Mouse (Mus musculus) B cell, adult (primary cell): ENCODE measurements around the gene Ifit3b. TPM values are rescaled to one million over a fixed set of nuclear protein-coding genes. Genes with fewer than 3 reads are reported as not detected.

Experiments
- total RNA-seq: library from RNA; stranded (reverse); gene quantifications from 4 replicates; pipeline ENCODE4 v1.2.4, GENCODE M21; 2023; ENCODE audit not compliant: inconsistent age

Gene Ifit3b
- 2.7 to 7.4 TPM (median 5.3 TPM) in 4 replicates for total RNA-seq

DNA sequence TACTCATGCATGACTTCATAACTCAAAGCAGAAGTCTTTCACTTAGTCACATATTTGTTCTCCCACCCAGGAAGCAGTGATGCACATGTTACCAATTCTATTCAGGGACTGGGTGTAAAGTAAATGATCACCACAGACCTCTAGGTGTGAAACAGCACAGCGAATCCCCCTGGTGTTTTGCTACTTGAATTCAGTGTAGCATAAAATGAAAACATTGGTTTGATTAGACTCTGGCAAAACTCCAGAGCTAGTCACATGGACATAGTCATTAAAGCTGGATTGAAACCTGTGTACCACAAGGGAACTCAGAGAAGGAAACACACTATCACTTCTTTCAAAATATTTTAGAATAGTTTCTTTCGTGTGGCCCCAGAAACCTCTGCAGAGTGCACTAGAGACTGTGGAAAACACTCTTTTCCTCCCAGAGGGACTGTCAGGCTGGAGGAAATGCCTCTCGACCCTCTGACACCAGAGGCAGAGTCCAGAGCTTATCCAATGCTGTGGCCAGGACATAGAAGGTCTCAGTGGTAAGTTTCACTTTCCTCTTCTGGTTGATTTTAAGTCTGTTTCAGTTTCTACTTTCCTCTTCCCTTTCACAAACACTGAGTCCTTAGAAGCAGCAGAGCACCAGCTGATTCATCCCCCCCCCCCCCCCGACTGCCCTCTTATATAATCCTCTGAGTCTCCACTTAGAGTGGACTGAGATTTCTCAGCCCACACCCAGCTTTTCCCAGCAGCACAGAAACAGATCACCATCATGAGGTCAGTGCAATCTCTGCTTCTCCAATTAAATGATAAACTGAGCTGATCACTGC is at the start of gene Ifit3b:
TSS of gene Ifit3b (plus strand) at position 734 of the 815 bp plus-strand sequence.

DNA sequence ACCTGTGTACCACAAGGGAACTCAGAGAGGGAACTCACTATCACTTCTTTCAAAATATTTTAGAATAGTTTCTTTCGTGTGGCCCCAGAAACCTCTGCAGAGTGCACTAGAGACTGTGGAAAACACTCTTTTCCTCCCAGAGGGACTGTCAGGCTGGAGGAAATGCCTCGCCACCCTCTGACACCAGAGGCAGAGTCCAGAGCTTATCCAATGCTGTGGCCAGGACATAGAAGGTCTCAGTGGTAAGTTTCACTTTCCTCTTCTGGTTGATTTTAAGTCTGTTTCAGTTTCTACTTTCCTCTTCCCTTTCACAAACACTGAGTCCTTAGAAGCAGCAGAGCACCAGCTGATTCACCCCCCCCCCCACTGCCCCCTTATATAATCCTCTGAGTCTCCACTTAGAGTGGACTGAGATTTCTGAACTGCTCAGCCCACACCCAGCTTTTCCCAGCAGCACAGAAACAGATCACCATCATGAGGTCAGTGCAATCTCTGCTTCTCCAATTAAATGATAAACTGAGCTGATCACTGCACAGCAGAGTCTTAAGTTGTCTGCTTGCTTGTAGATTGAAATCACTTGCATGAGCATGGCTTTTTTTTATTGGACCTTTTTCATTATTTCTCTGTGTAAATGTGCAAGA is 24.5 kb upstream of the Ifit3b start, which contains the start of gene Ifit3:
TSS of gene Ifit3 (plus strand) at position 406 of the 641 bp plus-strand sequence.

DNA sequence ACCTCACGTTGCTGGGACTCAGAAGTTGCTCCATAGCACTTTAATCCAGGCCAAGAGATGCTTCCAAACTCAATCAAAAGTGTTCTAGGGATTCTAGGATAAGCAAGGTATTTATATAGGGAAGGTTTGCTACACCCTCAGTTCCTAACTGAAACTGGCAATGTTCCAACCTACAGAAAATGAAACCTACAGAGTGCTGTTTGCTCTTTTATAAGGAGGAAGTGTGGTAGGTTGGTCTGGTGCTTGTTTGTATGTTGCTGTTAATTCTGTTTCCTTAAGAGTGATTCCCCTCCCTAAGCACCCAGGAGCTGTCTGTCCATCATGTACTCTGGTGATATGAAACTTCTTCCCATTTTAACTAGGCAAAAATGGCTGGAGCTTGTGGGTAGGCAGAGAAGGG is 5.9 kb upstream of the Ifit3b start, which contains the start of gene Ifit1bl1:
TSS of gene Ifit1bl1 (minus strand) at position 69 of the 400 bp plus-strand sequence.

DNA sequence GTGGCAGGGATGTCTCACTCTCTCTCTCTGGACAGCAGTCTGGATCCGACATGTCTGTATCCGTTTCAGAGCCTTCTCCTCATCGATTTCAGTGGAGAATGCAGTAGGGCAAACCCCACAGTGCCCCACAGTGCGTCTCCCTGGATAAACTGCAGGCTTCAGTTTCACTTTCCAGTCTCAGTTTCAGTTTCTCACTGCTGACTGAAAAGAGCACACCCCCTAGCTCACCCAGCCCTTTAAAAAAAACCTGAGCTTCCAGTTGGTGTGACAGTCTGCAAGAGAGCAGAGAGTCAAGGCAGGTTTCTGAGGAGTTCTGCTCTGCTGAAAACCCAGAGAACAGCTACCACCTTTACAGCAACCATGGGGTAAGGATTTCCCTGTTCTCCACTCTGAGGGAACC is 32.9 kb downstream of the Ifit3b start, which contains the start of the genes Ifit1bl2 and Ifit1:
TSS of gene Ifit1bl2 (minus strand) at position 121 of the 400 bp plus-strand sequence.
TSS of gene Ifit1 (plus strand) at position 249 of the 400 bp plus-strand sequence.

Other genes with a start within 250 kb of the Ifit3b start
- gene Ch25h, start 132.8 kb upstream of the Ifit3b start, total RNA-seq: not detected in 4 replicates
- 44.1 to 51.9 TPM (median 46.9 TPM) in 4 replicates for gene Lipa, start 80.5 kb upstream of the Ifit3b start, total RNA-seq
- gene Ifit2, start 57.3 kb upstream of the Ifit3b start, total RNA-seq: 5.4 to 12.0 TPM (median 8.6 TPM) in 4 replicates
- gene Ifit3, start 24.4 kb upstream of the Ifit3b start, total RNA-seq: 7.4 to 28.4 TPM (median 16.9 TPM) in 4 replicates
- gene Ifit1bl1, start 6.0 kb upstream of the Ifit3b start, total RNA-seq: 2.3 to 6.1 TPM (median 3.9 TPM) in 4 replicates
- gene Ifit1bl2, start 32.8 kb downstream of the Ifit3b start, total RNA-seq: 0.15 to 0.19 TPM in 2 of 4 replicates, not detected in the others
- gene Ifit1, start 32.9 kb downstream of the Ifit3b start, total RNA-seq: 1.9 to 7.6 TPM (median 3.3 TPM) in 4 replicates
- not detected in 4 replicates for gene Slc16a12, start 139.3 kb downstream of the Ifit3b start, total RNA-seq